Mouse (Mus musculus) central nervous system, embryonic 18 days (tissue): Measurements from ENCODE around the gene Cars. TPM values are rescaled to one million over a fixed set of nuclear protein-coding genes. Genes with fewer than 3 reads are reported as not detected.

Source experiments
- polyA plus RNA-seq: library from polyadenylated mRNA; depleted of rRNA; stranded (reverse); fragments of >200 nt; gene quantifications from 2 replicates; pipeline ENCODE4 v1.2.3, GENCODE M21; 2012; rRNA removed

Cars gene
- polyA plus RNA-seq, result 48.1 and 49.1 TPM in 2 replicates

GRCm38 (mm10) chr7:143599428-143600230 is at the start of gene Cars:
Gene Cars (minus strand): TSS chr7:143600090.

GRCm38 (mm10) chr7:143649034-143649768 is 49.3 kb upstream of the Cars start, which contains the start of gene Tnfrsf22:
Gene Tnfrsf22 (minus strand): TSS chr7:143649661.

GRCm38 (mm10) chr7:143628540-143628939 is 28.6 kb upstream of the Cars start, which contains the start of gene Tnfrsf26:
Gene Tnfrsf26 (minus strand): TSS chr7:143628722.

GRCm38 (mm10) chr7:143548976-143549457 is 50.9 kb downstream of the Cars start, which contains the start of gene Nap1l4:
Gene Nap1l4 (minus strand): TSS chr7:143549106.

Other genes starting within 250 kb of the Cars start
- 107 and 110 TPM in 2 replicates for gene Cdkn1c, start 139.0 kb downstream of the Cars start, polyA plus RNA-seq
- 0.79 and 0.96 TPM in 2 replicates for gene Slc22a18, start 126.4 kb downstream of the Cars start, polyA plus RNA-seq
- 0.34 and 0.43 TPM in 2 replicates for gene Phlda2, start 96.9 kb downstream of the Cars start, polyA plus RNA-seq
- 233 and 239 TPM in 2 replicates for gene Nap1l4, start 51.0 kb downstream of the Cars start, polyA plus RNA-seq
- 0.17 and 0.26 TPM in 2 replicates for gene Tnfrsf26, start 28.6 kb upstream of the Cars start, polyA plus RNA-seq
- gene Tnfrsf22, start 49.6 kb upstream of the Cars start, polyA plus RNA-seq, result 4.9 and 6.7 TPM in 2 replicates
- 3.5 and 4.1 TPM in 2 replicates for gene Tnfrsf23, start 85.8 kb upstream of the Cars start, polyA plus RNA-seq
- 59.2 and 60.0 TPM in 2 replicates for gene Osbpl5, start 156.9 kb upstream of the Cars start, polyA plus RNA-seq
- gene Mrgprg, start 166.9 kb upstream of the Cars start, polyA plus RNA-seq, result not detected in 2 replicates
- 9.9 and 10.1 TPM in 2 replicates for gene Mrgpre, start 184.4 kb upstream of the Cars start, polyA plus RNA-seq
- gene Nadsyn1, start 222.8 kb upstream of the Cars start, polyA plus RNA-seq, result 8.5 and 10.3 TPM in 2 replicates
- gene Dhcr7, start 223.1 kb upstream of the Cars start, polyA plus RNA-seq, result 128 TPM in 2 replicates